ENCODE assay signal across 9 mouse cellular contexts in the genomic region with DNA sequence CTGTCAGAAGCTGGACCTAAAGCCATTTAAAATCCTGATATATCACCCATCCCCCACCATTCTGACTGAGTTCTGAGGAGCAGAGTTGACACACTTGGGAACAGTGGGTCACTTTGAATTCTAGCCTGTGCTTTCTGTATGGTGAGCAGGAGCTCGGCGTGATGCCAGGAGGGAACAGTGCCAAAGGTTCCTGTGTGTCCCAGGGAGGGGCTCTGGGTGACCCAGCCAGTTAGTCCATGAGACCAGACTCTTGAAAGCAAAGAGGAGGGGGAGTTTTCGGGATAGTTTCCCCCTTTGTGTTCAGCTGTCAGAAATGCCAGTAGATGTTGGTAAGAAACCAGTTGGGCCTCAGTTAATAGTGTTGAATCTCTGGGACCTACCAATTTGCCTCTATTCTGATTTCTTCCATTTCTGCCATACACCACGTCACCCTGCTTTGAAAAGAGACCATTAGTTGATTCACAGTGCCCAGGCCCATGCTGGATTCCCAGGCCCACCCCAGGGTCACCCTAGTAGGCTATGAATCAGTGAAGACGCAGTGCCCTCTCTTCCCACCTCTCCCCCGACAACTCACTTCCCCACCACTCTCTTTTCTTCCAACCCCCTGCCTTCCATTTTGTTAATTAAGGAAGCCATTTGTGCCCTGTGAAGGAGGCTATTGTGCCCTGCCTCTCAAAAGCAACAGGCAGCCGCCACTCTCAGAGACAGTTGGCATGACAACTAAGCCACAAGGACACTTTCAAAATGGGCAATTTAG. TPM values are rescaled to one million over a fixed set of nuclear protein-coding genes. Genes with fewer than 3 reads are reported as not detected.
A peak's percentile ranks its signal among the peaks of the same experiment; 100 is the strongest.
DNase-seq lines count a peak whose midpoint lies in the region; ATAC-seq lines count a peak whose summit lies in the region.
"Had no signal": no experiment of that assay in that cellular context is flagged by ENCODE, and none has a peak within 500 bp of the region (broad histone marks: within the 10 kb centered on the region; RNA-seq: fewer than 3 reads in every experiment).

No protein-coding gene starts in this region.

- no peak overlapping the region for H3K9ac ChIP-seq in hindbrain, embryonic 11.5 days (ENCODE audit: low read depth, low read length)

- 59% methylated on average over 7 of the region's 7 CpGs for WGBS in hindbrain, embryonic 11.5 days
- WGBS in hindbrain, embryonic 10.5 days = 54% methylated on average over 7 of the region's 7 CpGs

- peak; percentile 16 for DNase-seq in hindbrain, embryonic 11.5 days (ENCODE audit: low spot score)
- no peak for DNase-seq in hindbrain, embryonic 10.5 days (ENCODE audit: low spot score)
- peak; percentile 33 for DNase-seq in right cerebral cortex, postnatal 14 days
- DNase-seq in right cerebral cortex, adult 18-20 months = no peak
- DNase-seq in lung, postnatal 10 days = peak; percentile 32
- peak; percentile 38 for DNase-seq in testis, postnatal 14 days (ENCODE audit: low spot score)
- DNase-seq in spleen, adult 12 weeks (ENCODE audit: low spot score) = no peak

- no peak overlapping the region for H3K27ac ChIP-seq in hindbrain, embryonic 11.5 days (ENCODE audit: low read depth, low read length)
- no peak overlapping the region for H3K27ac ChIP-seq in hindbrain, embryonic 10.5 days
- H3K27ac ChIP-seq: heart, adult 2 months had no signal

- H3K4me3 ChIP-seq in hindbrain, embryonic 11.5 days (ENCODE audit: low read depth, low read length) = no peak overlapping the region
- H3K4me3 ChIP-seq in hindbrain, embryonic 10.5 days = no peak overlapping the region
- H3K4me3 ChIP-seq: heart, adult 2 months had no signal

- H3K36me3 ChIP-seq in hindbrain, embryonic 11.5 days (ENCODE audit: control insufficient read depth, insufficient read depth, low read length) = no peaks in the 10 kb centered on the region
- no peaks in the 10 kb centered on the region for H3K36me3 ChIP-seq in hindbrain, embryonic 10.5 days

- no peaks in the 10 kb centered on the region for H3K9me3 ChIP-seq in hindbrain, embryonic 11.5 days (ENCODE audit: control insufficient read depth, low read length)
- no peaks in the 10 kb centered on the region for H3K9me3 ChIP-seq in hindbrain, embryonic 10.5 days

- peak; percentile 45; the same call in 1 of the 2 replicates for ATAC-seq in hindbrain, embryonic 11.5 days (ENCODE audit: low FRiP score)
- ATAC-seq in megakaryocyte progenitor cell, adult 5-6 weeks (replicated peaks; ENCODE audit: poor library complexity) = no peak

- H3K4me2 ChIP-seq in hindbrain, embryonic 11.5 days (replicated peaks; ENCODE audit: low read depth, low read length) = no peak overlapping the region

- H3K27me3 ChIP-seq in hindbrain, embryonic 11.5 days (ENCODE audit: control insufficient read depth, insufficient read depth, low read length) = no peaks in the 10 kb centered on the region
- H3K27me3 ChIP-seq in hindbrain, embryonic 10.5 days (ENCODE audit: insufficient read depth, poor library complexity, severe bottlenecking) = 0 out of 2 replicates have a peak, but pooled peaks cover 4% of the 10 kb centered on the region

- 0 out of 2 replicates have a peak, but pooled peaks cover 2% of the 10 kb centered on the region for H3K4me1 ChIP-seq in hindbrain, embryonic 11.5 days (replicated peaks; ENCODE audit: control insufficient read depth, insufficient read depth, low read length)
- peaks cover 13% of the 10 kb centered on the region for H3K4me1 ChIP-seq in hindbrain, embryonic 10.5 days (replicated peaks)

RNA-seq across cellular contexts. Expression of gene Copb2, which starts 38.6 kb away (rescaled TPM):
- polyA plus RNA-seq in hindbrain, embryonic 11.5 days (2014; fragmentation: Nextera tagmentation; extraction: Ambion mirVana) = 169 and 201 TPM in 2 replicates
- polyA plus RNA-seq in hindbrain, embryonic 10.5 days (2016; fragmentation: Nextera tagmentation; extraction: Ambion mirVana) = 149 and 155 TPM in 2 replicates
- 169 and 203 TPM in 2 replicates for total RNA-seq in megakaryocyte progenitor cell, adult 5-6 weeks (2015)
- 183 and 190 TPM in 2 replicates for total RNA-seq in megakaryocyte progenitor cell, adult 5-6 weeks (2017)

RNA-seq across cellular contexts. Expression of gene Rbp2, which starts 39.0 kb away (rescaled TPM):
- polyA plus RNA-seq in hindbrain, embryonic 11.5 days (2014; fragmentation: Nextera tagmentation; extraction: Ambion mirVana) = 0.78 and 1.3 TPM in 2 replicates
- polyA plus RNA-seq in hindbrain, embryonic 10.5 days (2016; fragmentation: Nextera tagmentation; extraction: Ambion mirVana) = 0.77 and 1.0 TPM in 2 replicates
- total RNA-seq in megakaryocyte progenitor cell, adult 5-6 weeks (2015) = not detected in 2 replicates
- not detected in 2 replicates for total RNA-seq in megakaryocyte progenitor cell, adult 5-6 weeks (2017)
- polyA plus RNA-seq: heart, adult 2 months had no signal

Comparison
In these comparisons a context has a peak if more than half of its experiments do, and no peak if none do; other contexts are left out.
1. DNase-seq: peak in hindbrain, embryonic 11.5 days (single experiment), right cerebral cortex, postnatal 14 days (single experiment), lung, postnatal 10 days (single experiment) and testis, postnatal 14 days (single experiment); none in hindbrain, embryonic 10.5 days (single experiment), right cerebral cortex, adult 18-20 months (single experiment) and spleen, adult 12 weeks (single experiment).